Mouse (Mus musculus): Measurements from ENCODE around the gene Ip6k3. TPM values are rescaled to one million over a fixed set of nuclear protein-coding genes. Genes with fewer than 3 reads are reported as not detected.

Ip6k3 gene
- polyA plus RNA-seq, 1 experiment: 0.33 TPM

GRCm38 (mm10) chr17:27196206-27196605 lies 28.6 kb upstream of the Ip6k3 start:
- TF ChIP-seq POLR2A (IDR thresholded peaks at IDR 0.05; ENCODE audit: borderline replicate concordance, extremely low read depth, insufficient read depth, insufficient read length, poor library complexity, severe bottlenecking): no peak
- no peak for TF ChIP-seq CTCF (IDR thresholded peaks at IDR 0.05; ENCODE audit: borderline replicate concordance, extremely low read depth, insufficient read depth, insufficient read length)
- DNase-seq (ENCODE audit: low read depth): peak; percentile 78

DNA sequence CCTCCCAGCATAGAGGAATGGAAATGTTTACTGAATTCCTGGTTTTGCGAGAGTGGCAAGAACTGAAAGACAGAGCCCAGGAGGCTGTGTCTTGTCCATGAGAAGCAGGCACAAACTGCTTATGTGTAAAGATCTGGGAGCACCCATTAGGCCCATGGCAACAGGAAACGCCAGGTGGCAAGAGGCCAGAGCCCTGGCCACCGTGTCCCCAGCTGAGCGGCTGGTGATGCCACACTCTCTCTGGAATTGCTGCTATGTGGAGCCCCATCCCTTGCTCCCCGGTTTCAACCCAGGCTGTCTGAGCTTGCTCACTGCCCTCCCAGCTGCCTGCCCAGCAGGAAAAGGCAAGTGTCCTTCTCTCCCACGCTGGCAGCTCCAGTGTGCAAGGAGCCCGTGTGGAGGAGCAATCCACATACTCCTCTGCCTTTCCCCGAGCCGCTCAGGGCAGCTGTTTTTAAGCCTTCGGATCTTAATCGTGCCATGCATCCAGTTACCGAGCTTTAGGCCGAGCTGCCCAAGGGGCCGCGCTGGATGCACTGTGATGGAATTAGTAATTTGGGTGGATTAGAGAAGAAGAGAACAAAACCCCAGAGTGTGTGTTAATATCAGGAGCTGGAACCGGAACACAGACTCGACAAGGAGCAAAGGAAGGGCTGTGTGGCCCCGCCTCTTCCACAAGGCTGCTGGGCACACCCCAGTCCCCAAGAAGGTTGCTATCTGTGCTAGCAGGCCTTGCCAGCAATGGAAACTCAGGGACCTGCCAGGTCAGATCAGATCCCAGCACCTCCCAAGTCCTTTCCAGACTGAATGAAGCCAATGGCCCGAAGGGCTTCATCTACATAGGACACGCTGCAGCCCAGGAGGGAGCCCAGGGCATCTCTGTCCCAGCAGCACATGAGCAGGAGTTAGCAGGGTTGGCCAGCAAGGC lies 26.9 kb upstream of the Ip6k3 start:
- DNase-seq (ENCODE audit: low read depth): peak; percentile 62
- TF ChIP-seq POLR2A (IDR thresholded peaks at IDR 0.05; ENCODE audit: borderline replicate concordance, extremely low read depth, insufficient read depth, insufficient read length, poor library complexity, severe bottlenecking) (no peak), CTCF (IDR thresholded peaks at IDR 0.05; ENCODE audit: borderline replicate concordance, extremely low read depth, insufficient read depth, insufficient read length) (no peak)

GRCm38 (mm10) chr17:27191804-27192203 lies 24.2 kb upstream of the Ip6k3 start:
- TF ChIP-seq POLR2A (IDR thresholded peaks at IDR 0.05; ENCODE audit: borderline replicate concordance, extremely low read depth, insufficient read depth, insufficient read length, poor library complexity, severe bottlenecking) (no peak), CTCF (IDR thresholded peaks at IDR 0.05; ENCODE audit: borderline replicate concordance, extremely low read depth, insufficient read depth, insufficient read length) (no peak)
- no peak for DNase-seq (ENCODE audit: low read depth)

GRCm38 (mm10) chr17:27191189-27191588 lies 23.6 kb upstream of the Ip6k3 start:
- TF ChIP-seq CTCF (IDR thresholded peaks at IDR 0.05; ENCODE audit: borderline replicate concordance, extremely low read depth, insufficient read depth, insufficient read length) (no peak), POLR2A (IDR thresholded peaks at IDR 0.05; ENCODE audit: borderline replicate concordance, extremely low read depth, insufficient read depth, insufficient read length, poor library complexity, severe bottlenecking) (no peak)
- DNase-seq (ENCODE audit: low read depth): no peak

- peak; percentile 81 for DNase-seq (ENCODE audit: low read depth)
- peak; percentile 95 for TF ChIP-seq CTCF (IDR thresholded peaks at IDR 0.05; ENCODE audit: borderline replicate concordance, extremely low read depth, insufficient read depth, insufficient read length)
- TF ChIP-seq POLR2A (IDR thresholded peaks at IDR 0.05; ENCODE audit: borderline replicate concordance, extremely low read depth, insufficient read depth, insufficient read length, poor library complexity, severe bottlenecking): no peak
These were observed 22.1 kb upstream of the Ip6k3 start for GRCm38 (mm10) chr17:27189640-27190216.

- TF ChIP-seq POLR2A (IDR thresholded peaks at IDR 0.05; ENCODE audit: borderline replicate concordance, extremely low read depth, insufficient read depth, insufficient read length, poor library complexity, severe bottlenecking): no peak
- TF ChIP-seq CTCF (IDR thresholded peaks at IDR 0.05; ENCODE audit: borderline replicate concordance, extremely low read depth, insufficient read depth, insufficient read length): no peak
- DNase-seq (ENCODE audit: low read depth): no peak
These were observed 21.3 kb upstream of the Ip6k3 start for GRCm38 (mm10) chr17:27188883-27189282.

- no peak for TF ChIP-seq POLR2A (IDR thresholded peaks at IDR 0.05; ENCODE audit: borderline replicate concordance, extremely low read depth, insufficient read depth, insufficient read length, poor library complexity, severe bottlenecking)
- no peak for TF ChIP-seq CTCF (IDR thresholded peaks at IDR 0.05; ENCODE audit: borderline replicate concordance, extremely low read depth, insufficient read depth, insufficient read length)
- DNase-seq (ENCODE audit: low read depth): no peak
These were observed 19.5 kb upstream of the Ip6k3 start for GRCm38 (mm10) chr17:27187059-27187458.

DNA sequence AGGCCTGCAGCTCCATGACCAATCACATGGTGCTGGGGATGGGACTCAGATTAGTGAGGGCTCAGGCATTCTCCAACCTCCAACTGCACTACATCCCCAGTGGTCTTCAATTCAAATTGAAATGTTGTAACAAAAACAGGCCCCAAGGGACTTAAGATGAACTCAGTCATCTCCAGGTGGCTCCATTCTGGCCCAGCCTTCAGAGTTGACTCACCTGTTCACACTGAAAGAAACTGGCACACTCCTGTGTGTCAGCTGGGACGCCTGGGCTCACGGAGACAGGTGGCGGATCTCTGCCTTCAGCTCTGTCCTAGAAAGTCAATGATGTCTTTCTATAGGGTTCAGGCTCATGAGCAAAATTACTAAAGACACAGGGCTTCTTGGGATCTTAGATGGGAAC lies 18.5 kb upstream of the Ip6k3 start:
- no peak for TF ChIP-seq CTCF (IDR thresholded peaks at IDR 0.05; ENCODE audit: borderline replicate concordance, extremely low read depth, insufficient read depth, insufficient read length)
- no peak for TF ChIP-seq POLR2A (IDR thresholded peaks at IDR 0.05; ENCODE audit: borderline replicate concordance, extremely low read depth, insufficient read depth, insufficient read length, poor library complexity, severe bottlenecking)
- no peak for DNase-seq (ENCODE audit: low read depth)

DNA sequence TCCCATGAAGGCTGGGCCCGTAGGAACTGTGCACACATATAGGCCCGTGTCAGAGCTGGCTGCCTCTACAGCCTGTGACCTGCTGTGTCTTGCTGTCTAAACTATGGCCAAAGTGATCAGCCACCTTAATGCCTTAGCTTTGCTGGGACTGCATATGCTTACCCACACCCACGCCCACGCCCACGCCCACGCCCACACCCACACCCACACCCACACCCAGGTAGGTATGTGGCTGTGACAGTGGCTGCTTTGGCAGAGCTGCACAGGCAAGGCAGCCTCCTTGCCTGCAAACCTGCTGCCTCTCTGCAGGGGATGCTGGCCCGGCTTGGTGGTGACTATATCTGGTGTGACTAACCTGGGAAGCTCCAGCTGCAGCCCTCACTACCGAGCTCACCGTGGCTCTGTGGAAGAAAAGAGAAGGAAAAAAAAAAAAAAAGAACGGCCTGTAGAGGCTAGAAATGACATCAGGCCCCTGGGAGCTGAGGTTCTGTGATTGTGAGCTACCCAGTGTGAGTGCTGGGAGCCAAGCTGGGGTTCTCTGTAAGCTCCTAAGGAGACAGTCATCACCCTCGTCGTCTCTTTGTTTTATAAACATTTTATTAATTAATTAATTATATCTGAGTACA lies 16.2 kb upstream of the Ip6k3 start:
- TF ChIP-seq CTCF (IDR thresholded peaks at IDR 0.05; ENCODE audit: borderline replicate concordance, extremely low read depth, insufficient read depth, insufficient read length) (no peak), POLR2A (IDR thresholded peaks at IDR 0.05; ENCODE audit: borderline replicate concordance, extremely low read depth, insufficient read depth, insufficient read length, poor library complexity, severe bottlenecking) (no peak)
- DNase-seq (ENCODE audit: low read depth): no peak

- DNase-seq (ENCODE audit: low read depth): no peak
- TF ChIP-seq POLR2A (IDR thresholded peaks at IDR 0.05; ENCODE audit: borderline replicate concordance, extremely low read depth, insufficient read depth, insufficient read length, poor library complexity, severe bottlenecking) (no peak), CTCF (IDR thresholded peaks at IDR 0.05; ENCODE audit: borderline replicate concordance, extremely low read depth, insufficient read depth, insufficient read length) (no peak)
These were observed 14.8 kb upstream of the Ip6k3 start for GRCm38 (mm10) chr17:27182401-27182800.

- DNase-seq (ENCODE audit: low read depth): no peak
- TF ChIP-seq POLR2A (IDR thresholded peaks at IDR 0.05; ENCODE audit: borderline replicate concordance, extremely low read depth, insufficient read depth, insufficient read length, poor library complexity, severe bottlenecking): no peak
- TF ChIP-seq CTCF (IDR thresholded peaks at IDR 0.05; ENCODE audit: borderline replicate concordance, extremely low read depth, insufficient read depth, insufficient read length): 0 out of 2 replicates have a peak, but pooled peaks have one; percentile 5
These were observed 14.1 kb upstream of the Ip6k3 start for GRCm38 (mm10) chr17:27181666-27182065.
